Mouse (Mus musculus): ENCODE measurements around the gene Evc. TPM values are rescaled to one million over a fixed set of nuclear protein-coding genes. Genes with fewer than 3 reads are reported as not detected.

Evc gene
- total RNA-seq, 1 experiment from 2014 or later = 1.4 TPM

DNA sequence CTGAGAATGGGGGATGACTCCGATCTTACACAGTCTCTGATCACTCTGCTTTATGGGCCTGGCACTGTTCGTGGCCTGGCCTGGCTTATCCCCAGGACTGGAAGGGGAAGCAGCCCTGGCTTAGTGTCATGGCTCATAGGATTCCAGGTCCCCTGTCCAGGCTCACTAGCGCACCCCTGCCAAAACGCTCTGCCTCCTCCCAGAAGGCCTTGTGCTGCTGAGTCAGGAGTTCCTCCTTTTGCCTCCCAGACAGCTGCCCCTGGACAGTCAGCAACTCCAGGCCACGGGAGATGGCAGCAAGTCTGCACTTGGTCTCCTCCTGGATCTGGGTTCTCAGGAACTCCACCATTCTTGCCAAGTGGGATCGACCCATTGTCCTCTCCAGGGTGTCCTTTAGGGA, 18.0 kb downstream of the Evc start:
- no peak for ATAC-seq (replicated peaks; ENCODE audit: insufficient number of reproducible peaks, low FRiP score, low TSS enrichment, poor library complexity, severe bottlenecking)

DNA sequence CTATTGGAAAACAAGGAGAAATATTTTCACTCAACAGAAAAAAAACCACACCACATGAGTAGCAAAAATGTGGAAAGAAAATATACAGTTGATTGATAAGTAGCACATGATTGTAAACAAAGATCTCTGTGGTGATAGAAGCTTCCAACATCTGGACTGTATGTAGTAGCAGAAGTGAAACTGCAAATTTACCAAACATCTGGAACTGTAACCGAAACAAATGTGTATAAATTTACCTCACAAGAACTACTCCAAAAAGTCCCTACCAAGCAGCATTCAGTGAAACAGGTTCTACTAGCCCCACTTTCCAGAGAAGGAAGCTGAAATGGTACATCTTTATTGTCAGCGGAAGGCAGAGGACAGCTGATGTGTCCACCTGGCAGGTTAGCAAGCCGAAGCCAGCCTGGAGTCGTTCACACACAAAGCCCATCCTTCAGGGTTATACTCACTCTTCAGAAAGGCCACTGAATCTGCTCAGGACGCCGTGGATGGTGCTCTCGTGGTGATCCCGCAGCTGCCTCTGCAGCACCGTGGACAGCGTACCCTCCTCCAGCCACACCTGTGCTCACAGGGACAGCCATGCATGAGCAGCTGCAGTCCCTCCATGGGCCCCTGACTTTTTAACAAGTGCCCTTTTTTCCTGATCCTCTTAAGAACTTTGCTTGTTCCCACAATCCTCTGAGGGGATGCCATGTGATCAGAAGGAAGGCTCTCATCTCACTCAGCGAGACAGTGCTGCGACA, 23.5 kb downstream of the Evc start:
- ATAC-seq (replicated peaks; ENCODE audit: insufficient number of reproducible peaks, low FRiP score, low TSS enrichment, poor library complexity, severe bottlenecking) = no peak

DNA sequence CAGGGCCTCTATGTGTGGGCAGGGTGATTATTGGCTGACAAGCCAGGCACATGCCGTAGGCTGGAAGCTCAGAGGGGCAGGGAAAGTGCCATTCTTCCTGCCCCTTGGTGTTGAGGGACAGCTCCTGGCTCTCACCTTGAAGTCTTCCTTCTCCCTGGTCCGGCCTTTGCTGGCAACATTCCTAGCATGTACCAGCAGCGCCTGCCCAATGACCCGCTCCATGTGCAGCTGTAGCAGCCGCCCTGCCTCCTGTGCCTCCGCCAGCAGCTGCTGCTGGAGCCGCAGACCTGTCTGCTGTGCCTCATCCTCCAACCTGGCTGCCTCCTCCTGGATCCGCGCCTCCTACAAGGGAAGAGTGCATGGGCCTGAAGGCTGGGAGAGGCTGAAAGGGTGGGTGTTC, 26.7 kb downstream of the Evc start:
- no peak for ATAC-seq (replicated peaks; ENCODE audit: insufficient number of reproducible peaks, low FRiP score, low TSS enrichment, poor library complexity, severe bottlenecking)

- ATAC-seq (replicated peaks; ENCODE audit: insufficient number of reproducible peaks, low FRiP score, low TSS enrichment, poor library complexity, severe bottlenecking) = no peak
These were observed 38.3 kb downstream of the Evc start for GRCm38 (mm10) chr5:37298370-37298769.

- no peak for ATAC-seq (replicated peaks; ENCODE audit: insufficient number of reproducible peaks, low FRiP score, low TSS enrichment, poor library complexity, severe bottlenecking)
These were observed 40.0 kb downstream of the Evc start for GRCm38 (mm10) chr5:37296717-37297116.

DNA sequence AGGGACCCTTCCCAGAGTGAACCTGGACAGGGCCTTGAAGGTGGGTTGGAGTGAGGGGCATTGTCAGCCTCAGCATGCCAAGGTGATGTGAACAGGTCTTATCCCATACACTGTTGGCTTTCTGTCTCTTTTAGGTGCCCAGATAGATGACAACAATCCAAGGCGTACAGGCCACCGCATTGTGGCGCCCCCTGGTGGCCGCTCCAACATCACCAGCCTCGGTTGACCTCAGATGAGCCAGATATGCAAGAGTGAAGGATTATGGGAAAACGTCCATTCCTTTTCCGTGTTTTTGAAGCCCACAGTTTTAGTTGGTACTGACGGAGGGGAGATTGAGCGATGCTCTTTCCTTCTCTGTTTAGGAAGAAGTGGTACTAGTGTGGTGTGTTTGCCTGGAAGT, 45.7 kb downstream of the Evc start:
- peak; percentile 28; the same call in 1 of the 2 replicates for ATAC-seq (replicated peaks; ENCODE audit: insufficient number of reproducible peaks, low FRiP score, low TSS enrichment, poor library complexity, severe bottlenecking)

GRCm38 (mm10) chr5:37289236-37289635, 47.5 kb downstream of the Evc start:
- ATAC-seq (replicated peaks; ENCODE audit: insufficient number of reproducible peaks, low FRiP score, low TSS enrichment, poor library complexity, severe bottlenecking) = no peak

DNA sequence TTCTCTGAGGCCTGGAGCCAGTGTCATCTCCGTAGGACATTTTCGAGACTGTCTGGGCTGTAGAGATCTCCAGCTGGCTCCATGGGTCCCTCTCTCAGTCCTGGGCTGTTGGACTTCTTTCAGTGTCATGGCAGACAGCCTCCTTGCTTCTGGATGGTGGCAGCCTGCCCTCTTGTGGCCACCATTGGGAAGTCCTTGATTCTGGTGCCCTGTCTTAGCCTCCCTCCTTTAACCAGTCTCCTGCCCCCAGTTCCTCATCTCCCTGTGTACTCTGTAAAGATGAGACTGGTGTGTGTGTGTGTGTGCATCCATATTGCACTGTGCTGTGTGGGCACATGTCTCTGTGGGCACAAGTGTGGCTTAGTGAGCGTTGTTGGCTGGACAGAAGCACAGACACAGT, 48.3 kb downstream of the Evc start:
- ATAC-seq (replicated peaks; ENCODE audit: insufficient number of reproducible peaks, low FRiP score, low TSS enrichment, poor library complexity, severe bottlenecking) = no peak

GRCm38 (mm10) chr5:37281021-37281420, 55.7 kb downstream of the Evc start:
- no peak for ATAC-seq (replicated peaks; ENCODE audit: insufficient number of reproducible peaks, low FRiP score, low TSS enrichment, poor library complexity, severe bottlenecking)

- no peak for ATAC-seq (replicated peaks; ENCODE audit: insufficient number of reproducible peaks, low FRiP score, low TSS enrichment, poor library complexity, severe bottlenecking)
These were observed 72.9 kb downstream of the Evc start for GRCm38 (mm10) chr5:37263816-37264215.

DNA sequence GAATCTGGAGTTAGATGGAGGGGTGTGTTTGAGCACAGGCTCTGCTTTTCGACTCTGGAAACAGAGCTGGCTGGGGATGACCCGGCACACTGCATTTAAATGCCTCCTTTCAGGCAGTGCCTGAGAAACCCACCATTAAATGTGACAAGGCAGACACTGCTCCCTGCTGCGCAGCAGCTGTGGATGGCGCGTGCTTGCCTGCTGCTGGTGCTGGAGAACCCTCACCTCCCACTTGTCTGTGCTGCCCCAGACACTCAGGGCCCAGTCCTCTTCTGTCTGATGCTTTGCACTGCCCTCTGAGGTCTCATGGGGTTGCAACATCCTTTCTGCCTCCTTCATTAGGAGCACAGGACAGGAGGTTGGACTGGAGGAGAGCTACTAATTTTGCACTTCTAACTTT, 75.0 kb downstream of the Evc start:
- ATAC-seq (replicated peaks; ENCODE audit: insufficient number of reproducible peaks, low FRiP score, low TSS enrichment, poor library complexity, severe bottlenecking) = no peak

- no peak for ATAC-seq (replicated peaks; ENCODE audit: insufficient number of reproducible peaks, low FRiP score, low TSS enrichment, poor library complexity, severe bottlenecking)
These were observed 79.5 kb downstream of the Evc start for GRCm38 (mm10) chr5:37257243-37257642.

DNA sequence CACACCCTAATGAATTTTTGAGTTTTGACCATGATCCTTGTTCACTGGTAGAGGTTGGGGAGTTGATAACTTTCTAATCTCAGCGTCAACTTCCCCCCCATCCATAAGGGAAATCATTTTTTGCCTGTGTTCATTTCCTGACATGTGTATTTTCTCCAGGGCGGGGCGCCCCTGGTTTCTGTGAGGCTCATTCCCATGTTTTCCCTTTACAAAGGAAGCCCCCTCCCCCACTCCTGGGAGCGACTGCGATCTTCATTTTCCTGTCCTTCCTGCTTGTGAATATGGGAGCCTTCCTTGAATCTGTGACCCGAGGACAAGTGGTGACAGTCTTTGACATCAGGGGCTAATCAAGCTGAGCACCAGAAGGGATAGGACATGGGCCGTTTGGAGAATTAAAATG, 79.9 kb downstream of the Evc start:
- no peak for ATAC-seq (replicated peaks; ENCODE audit: insufficient number of reproducible peaks, low FRiP score, low TSS enrichment, poor library complexity, severe bottlenecking)

DNA sequence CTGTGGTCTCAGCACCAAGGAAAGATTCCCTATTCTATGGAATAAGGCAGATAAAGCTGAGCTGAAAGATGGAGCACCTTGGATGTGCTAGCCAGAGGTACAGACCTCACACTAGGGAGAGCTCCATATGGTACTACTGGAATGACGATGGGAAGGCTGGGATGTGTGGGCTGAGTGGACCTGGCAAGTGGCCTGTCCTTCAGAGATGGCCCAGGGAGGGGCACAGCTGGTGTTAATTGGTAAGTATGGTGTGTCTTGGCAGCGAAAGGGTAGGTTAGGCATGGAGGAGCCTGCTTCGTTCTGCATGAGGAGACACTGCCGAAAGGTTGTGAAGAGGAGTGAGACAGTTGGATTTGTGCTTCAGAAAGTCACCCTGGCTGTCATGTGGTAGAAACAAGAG, 82.2 kb downstream of the Evc start:
- ATAC-seq (replicated peaks; ENCODE audit: insufficient number of reproducible peaks, low FRiP score, low TSS enrichment, poor library complexity, severe bottlenecking) = no peak

DNA sequence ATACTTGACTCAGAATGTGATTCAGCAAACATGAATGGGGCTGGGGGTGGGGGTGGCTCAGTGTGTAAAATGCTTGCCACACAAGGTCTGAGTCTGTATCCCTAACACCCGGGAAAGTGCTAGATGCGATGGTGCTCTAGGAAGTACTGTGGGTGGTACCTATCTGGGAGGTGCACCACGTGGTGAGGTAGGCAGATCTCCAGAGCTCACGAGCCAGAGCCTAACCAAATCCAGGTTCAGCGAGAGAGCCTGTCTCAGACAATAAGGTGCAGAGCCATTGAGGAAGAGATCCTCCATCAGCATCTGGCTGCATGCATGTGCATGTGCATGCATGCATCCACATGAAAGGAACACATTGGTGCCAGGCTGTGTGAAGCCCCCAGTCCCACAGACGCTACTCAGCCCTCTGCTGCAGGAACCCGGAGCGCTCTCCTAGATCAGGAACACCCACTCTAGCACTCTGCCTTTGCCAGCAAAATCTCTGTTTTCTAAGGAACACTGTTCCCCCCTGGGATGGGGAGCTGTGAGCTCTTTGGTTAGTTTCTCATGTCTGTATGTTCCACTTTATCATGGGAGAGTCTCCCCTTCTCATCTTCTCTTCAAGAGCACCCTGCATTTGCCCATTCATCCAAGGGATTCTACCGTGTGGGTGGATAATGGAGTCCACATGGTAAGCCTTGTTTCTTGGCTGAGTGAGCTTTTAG, 84.4 kb downstream of the Evc start:
- ATAC-seq (replicated peaks; ENCODE audit: insufficient number of reproducible peaks, low FRiP score, low TSS enrichment, poor library complexity, severe bottlenecking) = no peak

GRCm38 (mm10) chr5:37251596-37251995, 85.1 kb downstream of the Evc start:
- no peak for ATAC-seq (replicated peaks; ENCODE audit: insufficient number of reproducible peaks, low FRiP score, low TSS enrichment, poor library complexity, severe bottlenecking)

DNA sequence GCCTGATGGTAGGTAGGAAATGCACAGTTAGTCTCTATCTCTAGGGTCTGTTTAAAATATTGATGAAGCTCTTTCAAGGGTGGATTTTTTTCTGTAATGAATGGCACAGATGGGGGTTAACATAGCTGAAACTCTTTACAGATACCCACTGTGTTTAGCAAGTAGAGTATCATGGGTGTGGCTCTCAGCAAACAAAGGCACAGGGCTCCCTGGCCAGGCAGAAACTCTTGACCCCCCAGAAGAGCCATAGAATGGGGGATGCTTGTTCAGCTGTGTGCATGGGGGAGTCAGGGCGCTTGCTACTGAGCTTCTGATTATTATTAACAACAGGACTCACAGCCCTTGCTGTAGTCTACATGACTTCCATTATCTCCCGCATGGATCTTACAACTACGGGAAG, 87.8 kb downstream of the Evc start:
- no peak for ATAC-seq (replicated peaks; ENCODE audit: insufficient number of reproducible peaks, low FRiP score, low TSS enrichment, poor library complexity, severe bottlenecking)

DNA sequence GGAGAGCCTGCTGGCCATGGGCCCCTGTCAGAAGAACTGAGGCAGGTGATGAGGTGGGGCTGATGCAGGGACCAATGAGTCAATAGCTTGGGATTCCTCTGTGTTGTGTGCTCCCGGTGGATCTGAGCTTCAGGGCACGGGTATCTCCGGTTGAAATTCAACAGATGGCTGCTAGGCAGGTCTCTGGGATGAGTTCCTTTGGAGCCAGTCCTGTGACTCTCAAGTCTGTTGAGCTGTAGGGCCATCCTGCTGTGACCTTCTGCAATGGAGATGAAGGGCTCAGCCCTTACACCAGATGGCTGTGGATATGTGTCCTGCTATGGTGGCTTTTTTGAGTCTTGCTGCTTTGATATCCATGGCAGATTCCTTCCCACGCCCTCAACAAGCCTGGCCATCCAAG, 89.2 kb downstream of the Evc start:
- ATAC-seq (replicated peaks; ENCODE audit: insufficient number of reproducible peaks, low FRiP score, low TSS enrichment, poor library complexity, severe bottlenecking) = no peak

DNA sequence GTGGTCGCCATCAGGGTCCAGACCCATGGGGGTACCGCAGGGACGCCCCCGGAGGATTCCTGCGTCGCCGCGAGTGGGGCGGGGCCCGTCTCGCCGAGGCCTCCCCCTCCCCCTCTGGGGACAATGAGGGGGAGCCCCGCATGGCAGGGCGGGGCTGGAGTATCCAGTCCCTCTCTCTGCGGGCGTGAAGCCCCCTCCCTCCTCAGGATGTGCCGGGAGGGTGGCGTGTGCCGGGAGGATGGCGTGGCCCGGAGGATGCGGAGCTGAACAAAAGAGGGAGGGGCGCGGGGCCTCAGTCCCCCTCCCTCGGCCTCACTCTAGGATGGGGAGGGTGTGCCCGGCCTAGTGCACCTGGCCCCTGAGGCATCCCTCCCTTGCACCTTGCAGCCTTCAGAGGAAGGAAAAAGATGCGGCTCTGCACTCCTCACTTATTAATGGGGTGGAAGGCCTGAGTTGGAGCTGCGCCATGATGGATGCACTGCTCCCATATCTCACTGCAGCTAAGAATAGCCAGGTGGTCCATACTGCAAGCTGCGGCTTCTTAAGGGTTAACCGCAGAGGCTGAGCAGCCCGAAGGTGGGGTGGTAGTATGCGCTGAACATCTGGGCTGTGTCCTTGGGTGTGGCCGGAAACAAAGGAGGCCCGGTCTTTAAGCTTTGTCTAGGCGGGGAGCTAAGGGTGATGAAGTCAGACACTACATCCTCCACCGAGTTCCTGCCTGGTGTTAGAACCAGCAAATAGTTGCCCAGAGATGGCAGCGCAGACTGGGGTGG, 90.4 kb downstream of the Evc start:
- ATAC-seq (replicated peaks; ENCODE audit: insufficient number of reproducible peaks, low FRiP score, low TSS enrichment, poor library complexity, severe bottlenecking) = no peak

DNA sequence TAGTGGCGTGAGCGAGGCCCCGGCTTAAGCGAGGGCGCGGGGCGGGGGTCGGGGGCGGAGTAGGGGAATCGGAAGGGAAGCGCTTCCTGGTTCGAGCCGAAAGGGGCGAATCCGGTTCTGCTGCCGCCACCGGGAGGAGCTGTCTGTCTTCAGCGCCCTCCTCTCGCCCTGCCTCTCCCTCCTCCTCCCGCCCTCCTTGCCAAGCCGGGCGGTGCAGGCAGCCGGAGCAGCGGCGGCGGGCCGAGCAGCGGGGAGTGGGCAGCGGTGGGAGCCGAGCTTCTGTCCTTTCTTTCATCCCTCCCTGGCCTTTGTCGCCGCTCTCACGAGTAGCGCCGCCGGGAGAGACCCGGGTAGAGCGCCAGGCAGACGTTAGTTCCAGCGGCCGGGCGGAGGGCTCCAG, 91.0 kb downstream of the Evc start:
- ATAC-seq (replicated peaks; ENCODE audit: insufficient number of reproducible peaks, low FRiP score, low TSS enrichment, poor library complexity, severe bottlenecking) = no peak
